Mouse (Mus musculus): ENCODE results near the gene Phactr2. TPM values are rescaled to one million over a fixed set of nuclear protein-coding genes. Genes with fewer than 3 reads are reported as not detected.

The Phactr2 gene
- total RNA-seq, 2 experiments from 2014 or later = 4.8 to 10.1 TPM

DNA sequence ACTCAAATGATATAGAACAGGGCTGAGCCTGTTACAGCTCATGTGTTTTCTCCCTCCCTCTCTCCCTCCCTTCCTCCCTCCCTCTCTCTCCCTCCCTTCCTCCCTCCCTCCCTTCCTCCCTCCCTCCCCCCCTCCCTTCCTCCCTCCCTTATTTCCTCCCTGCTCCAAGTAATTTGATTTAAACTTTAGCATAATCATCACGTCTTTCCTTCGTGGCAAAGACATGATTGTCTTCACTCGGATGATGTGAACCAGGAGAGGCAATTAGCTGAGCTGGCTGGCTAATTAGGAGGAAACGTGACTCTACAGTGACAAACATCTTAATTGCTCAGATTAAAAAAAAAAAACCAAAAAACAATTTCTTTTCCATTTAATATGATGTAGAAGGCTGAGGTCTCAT lies 55.0 kb downstream of the Phactr2 start:
- no peak for ATAC-seq (replicated peaks; ENCODE audit: low FRiP score, low TSS enrichment, poor library complexity, severe bottlenecking)

DNA sequence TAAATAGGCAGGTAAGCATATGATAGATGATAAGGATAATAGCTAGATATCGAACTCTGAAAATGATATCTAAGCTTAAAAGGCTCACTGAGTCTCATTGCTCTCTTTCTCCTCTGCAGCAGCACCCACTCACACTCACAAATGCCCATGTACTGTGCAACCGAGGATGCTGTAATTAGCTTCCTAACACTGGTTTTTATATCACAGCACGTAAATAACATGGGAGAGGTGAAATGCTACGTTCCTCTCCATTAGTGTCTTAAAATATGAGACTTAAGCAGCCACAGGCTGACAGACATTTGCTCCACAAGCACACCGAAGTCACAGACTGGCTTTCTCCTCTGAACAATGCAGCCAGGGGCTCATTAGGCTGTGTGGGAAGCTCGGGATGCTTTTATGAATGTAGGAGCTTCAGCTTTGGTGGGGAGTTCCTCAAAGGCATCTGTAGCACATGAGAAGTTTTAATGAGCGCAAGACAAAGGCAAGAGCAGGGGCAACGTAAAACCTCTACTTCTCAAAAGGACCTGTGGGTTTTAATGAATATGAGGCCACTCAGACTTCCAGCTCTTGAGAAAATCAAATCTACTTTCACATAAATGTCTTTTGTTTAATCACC lies 58.6 kb downstream of the Phactr2 start:
- ATAC-seq (replicated peaks; ENCODE audit: low FRiP score, low TSS enrichment, poor library complexity, severe bottlenecking) = no peak

DNA sequence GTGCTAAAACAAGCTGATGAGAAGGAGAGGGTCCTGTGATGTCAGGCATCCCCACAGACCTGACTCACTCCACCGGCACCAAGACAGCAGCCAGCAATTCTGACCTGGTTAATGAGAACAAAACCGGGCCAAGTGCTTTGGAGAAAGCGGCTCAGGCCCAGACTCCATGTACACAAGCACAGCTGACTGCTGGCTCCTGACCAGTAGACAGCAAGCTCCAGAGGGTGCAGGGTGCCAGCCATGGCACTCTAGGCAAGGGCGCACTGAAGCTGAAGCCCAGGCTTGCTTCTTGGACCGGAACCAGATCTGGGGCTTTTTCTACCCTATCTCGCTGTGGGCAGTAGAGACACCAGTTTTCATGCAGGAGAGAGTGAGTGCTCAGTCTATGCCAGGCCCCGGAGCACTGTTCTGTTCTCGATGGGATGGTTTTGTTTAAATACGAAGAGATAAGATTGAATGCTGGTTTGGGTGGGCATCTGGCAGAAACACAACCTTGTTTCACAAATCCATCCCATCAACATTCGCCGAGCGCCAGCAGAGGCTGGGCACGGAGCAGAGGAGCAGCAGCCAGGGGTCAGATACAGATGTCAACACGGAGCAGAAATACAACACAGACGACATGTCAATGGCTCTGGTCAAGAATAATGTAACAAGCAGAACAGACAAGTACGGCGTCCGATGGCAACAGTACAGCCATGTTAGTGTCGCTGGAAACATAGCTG lies 61.8 kb downstream of the Phactr2 start:
- no peak for ATAC-seq (replicated peaks; ENCODE audit: low FRiP score, low TSS enrichment, poor library complexity, severe bottlenecking)

DNA sequence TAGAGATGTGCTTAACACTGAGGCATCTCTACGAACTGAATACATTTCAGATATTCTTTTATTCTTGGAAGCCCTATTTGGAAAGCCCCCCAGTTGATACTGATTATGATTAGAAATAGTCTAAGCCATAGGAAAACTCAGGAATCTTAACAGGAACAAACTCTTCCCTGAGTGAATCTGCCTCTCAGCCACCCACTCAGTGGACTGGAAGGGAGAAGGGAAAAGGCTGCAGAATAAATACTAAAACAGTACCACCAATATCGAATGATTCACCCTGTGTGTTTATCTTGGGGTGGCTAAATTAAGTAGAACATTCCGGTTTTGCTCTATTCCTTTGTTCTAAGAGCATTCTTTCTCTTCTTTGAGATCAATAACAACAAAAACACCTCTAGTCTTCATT lies 63.2 kb downstream of the Phactr2 start:
- no peak for ATAC-seq (replicated peaks; ENCODE audit: low FRiP score, low TSS enrichment, poor library complexity, severe bottlenecking)

DNA sequence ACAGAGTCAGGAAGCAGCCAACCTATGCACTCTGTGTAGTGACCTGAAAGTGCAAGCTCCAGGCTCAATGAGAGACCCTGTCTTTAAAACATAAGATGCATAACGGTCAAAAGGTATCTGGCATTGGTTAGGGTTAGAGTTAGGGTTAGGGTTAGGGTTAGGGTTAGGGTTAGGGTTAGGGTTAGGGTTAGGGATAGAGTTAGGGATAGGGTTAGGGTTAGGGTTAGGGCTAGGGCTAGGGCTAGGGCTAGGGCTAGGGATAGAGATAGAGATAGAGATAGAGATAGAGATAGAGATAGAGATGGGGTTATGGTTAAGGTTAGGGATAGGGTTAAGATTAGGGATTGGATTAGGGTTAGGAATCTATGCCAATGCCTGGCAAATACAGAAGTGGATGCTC lies 72.2 kb downstream of the Phactr2 start:
- no peak for ATAC-seq (replicated peaks; ENCODE audit: low FRiP score, low TSS enrichment, poor library complexity, severe bottlenecking)

DNA sequence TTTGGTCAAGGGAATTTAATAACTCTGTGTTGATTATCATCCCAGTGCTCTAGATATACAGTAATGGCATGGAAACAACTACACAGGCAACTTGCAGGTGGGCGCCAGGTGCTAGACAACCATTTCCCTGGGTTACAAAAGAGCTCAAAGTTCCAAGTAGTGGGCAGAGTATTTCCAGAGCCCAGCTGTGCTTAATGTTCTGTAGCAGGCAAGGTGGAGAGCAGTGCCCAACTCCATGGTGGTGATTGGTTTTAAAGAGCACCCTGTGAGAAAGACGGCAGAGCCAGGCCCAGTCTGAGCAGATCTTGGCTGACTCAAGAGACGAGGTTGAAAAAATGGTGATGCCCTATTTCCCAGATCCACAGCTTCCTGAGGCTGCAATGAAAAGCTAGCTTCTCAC lies 78.5 kb downstream of the Phactr2 start:
- ATAC-seq (replicated peaks; ENCODE audit: low FRiP score, low TSS enrichment, poor library complexity, severe bottlenecking) = no peak

DNA sequence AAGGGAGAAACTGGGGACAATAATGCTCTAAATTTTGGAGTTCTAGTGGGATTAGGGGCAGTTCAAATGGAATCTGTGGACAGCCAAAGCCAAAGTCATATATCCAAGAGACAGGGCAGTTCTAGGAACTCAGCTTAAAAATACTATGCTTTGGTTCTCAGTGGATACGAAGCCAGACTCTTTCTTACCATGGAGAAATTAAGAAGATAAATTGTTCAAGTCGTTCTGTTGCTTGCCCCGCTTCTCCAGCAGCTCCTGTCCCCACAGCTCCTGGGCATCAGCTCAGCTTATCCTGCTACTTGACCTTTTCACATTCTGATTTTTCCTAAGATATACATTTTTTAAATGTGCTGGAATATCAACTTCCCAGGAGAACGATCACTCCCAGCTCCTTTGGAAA lies 80.2 kb downstream of the Phactr2 start:
- ATAC-seq (replicated peaks; ENCODE audit: low FRiP score, low TSS enrichment, poor library complexity, severe bottlenecking) = no peak

DNA sequence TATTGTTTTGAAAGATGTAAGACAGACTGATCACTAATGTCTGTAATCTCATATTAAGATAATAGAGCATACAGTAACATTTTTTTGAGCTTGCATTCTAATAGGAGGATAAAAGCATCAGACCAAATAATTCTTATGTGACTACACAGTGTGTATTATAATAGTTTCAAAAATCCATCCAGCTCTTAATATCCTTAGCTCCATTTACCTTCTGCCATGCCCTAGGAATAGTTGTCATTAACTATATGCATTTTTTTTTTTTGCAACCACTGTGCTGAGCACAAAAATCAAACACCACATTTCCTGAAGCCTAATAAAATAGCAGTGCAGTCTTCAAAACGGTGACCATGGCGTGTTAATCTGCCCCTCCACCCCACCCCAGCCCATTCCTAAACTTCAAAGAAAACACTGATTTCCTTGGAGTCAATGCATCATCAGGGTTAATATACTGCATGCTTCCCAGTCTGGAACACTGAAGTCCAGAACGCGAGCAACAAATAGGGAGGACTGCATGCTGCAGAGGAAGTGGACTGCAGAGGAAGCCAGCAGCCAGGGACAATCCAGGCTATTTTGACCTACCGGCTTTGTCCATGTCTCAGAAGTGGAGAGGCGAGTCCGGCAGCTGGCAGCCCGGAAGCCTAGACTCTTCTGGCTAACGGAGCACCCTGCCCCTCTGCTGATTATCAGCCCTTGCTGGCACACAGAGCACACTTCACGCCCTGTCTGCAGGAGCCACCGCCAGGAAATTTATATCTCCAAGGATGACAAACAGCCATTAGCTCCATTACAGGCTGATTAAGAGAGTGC lies 85.9 kb downstream of the Phactr2 start:
- peak; percentile 99 for ATAC-seq (replicated peaks; ENCODE audit: low FRiP score, low TSS enrichment, poor library complexity, severe bottlenecking)

DNA sequence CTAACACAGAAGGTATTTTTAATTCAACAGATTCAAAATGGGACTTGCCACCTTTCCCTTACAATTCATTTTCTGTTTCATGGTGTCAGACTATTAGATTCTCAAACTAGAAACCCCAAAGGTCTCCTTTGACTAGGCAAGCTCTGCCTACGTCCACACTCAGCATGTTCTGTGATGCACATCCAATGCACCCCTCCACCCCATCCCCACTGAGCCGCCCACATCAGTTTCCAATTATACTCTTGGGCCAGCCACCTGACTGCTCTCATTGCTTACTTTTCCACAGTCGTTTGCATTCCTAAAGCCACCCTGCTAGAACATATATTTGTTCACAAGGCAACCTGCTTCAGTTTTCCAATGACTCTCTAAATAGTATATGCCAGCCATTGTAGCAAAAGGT lies 89.3 kb downstream of the Phactr2 start:
- ATAC-seq (replicated peaks; ENCODE audit: low FRiP score, low TSS enrichment, poor library complexity, severe bottlenecking) = no peak

DNA sequence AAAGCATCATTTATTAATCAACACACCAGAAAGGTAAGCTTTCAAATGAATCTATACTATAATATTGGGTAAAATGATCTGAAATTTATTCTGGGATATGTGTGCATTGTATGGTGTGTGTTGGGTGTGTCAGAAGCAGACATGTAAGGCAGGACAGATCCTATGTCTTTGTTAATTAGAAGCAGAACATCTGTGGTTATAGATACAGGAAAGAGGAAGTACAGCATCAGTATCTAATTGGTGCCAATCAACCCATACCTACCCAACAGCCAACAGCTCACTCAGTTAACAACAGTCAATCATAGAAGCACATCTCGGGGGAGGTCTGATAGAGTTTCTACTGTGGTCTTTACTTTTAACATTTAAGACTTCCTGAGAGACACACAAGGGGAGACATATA lies 96.3 kb downstream of the Phactr2 start:
- ATAC-seq (replicated peaks; ENCODE audit: low FRiP score, low TSS enrichment, poor library complexity, severe bottlenecking) = peak; percentile 50

DNA sequence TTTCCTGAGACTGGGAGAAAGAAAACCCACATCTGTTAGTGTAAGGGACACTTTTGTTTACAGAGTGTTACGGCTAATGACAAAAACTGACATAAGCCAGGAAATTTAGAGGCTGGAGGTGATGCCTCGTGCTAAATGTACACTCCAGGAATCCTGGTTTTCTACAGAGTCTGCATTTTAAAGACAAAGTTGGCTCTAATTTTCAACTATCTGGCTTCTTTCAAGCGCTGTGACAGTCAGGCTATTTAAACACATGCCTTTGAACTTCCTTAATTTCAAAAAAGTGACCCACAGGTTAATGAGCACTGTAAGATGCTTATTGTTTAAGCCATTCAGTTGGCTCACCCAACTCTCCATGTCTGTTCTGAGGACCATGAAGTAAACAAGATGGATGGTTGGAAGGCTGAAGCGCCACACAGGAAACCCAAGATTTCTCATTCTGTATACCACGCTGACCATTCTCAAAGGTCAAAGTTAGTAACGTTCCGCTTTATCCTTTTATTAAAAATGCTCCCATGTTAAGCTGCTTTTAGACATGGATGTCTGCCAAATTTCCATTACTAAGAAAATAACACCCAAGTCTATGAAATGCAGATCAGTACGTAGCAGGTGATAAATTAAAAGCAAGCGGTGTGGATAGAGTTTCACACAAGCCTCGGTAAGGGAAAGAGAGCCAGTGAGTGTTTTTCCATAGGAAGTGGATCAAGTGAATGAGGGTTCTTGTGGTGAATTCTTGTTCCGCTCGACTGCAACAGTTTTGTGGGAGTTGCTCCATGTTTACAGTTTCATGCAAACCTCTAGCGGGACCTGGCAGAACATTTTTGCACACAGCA lies 97.6 kb downstream of the Phactr2 start:
- ATAC-seq (replicated peaks; ENCODE audit: low FRiP score, low TSS enrichment, poor library complexity, severe bottlenecking) = no peak

DNA sequence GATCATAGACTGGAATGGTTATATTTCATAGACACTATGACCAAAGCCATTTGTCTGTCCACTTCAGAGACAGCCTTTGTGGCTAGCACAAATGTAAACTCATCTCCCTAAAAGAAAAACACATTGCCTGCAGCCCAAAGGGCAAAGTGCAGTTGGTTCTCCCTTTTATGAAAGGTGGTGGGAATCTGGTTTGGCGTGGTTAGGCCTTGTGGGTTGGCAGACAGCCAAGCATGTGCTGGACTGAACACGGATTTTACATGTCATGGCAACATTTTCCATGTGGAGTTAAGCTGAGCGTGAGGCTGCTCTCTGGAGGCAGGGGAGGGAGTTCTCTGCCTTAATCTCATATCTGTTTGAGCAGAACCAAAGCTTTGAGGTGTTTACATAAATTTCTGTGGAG lies 98.4 kb downstream of the Phactr2 start:
- ATAC-seq (replicated peaks; ENCODE audit: low FRiP score, low TSS enrichment, poor library complexity, severe bottlenecking) = no peak

DNA sequence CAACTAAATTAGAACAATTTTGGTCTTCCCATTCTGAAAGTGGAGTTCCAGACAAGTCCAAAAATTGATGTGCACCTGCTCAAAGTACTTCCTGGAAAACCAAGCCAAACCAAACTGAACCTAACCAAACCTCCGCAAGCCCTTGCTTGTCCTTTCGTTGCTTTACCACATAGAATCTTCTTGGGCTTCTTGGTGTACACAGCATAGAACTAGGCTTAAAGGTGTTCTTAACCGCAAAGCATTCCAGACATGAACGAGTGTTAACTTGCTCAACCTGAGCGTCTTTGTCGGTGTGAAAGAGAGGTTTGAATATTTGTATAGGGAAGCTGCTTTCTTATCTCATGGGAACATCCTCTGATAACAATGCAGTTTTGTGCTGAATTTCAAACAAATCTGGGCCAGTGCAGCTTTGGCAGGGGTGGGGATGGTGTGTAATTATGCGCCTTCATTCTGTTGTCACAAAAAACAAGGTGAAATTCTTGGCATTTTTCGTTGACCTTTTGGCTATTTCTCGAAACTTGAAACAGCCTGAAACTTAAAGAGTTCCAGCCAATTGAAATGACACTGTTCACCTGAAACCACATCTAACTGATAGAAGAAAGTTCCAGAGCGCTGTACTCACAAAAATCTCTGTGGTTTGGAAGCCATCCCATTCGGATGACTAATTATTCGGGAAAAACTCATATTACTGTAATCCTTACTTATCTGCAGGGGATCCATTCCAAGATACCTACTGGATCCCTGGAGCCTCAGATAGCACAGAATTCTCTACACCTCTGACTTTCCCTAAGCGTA lies 104.4 kb downstream of the Phactr2 start:
- ATAC-seq (replicated peaks; ENCODE audit: low FRiP score, low TSS enrichment, poor library complexity, severe bottlenecking) = no peak

DNA sequence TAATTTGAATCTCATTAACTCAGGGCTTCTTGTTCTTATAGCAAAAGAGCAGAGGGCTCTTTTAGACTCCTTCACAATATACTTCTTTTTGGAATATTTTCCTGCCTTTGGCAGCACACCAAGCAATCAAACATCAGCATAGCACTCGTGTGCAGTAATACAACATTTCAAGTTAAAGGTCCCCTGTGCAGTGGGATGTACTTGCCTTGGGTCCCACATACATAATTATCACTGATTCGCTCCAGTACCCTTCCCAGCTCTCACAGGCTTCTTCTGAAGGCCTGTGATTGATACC lies 110.0 kb downstream of the Phactr2 start:
- no peak for ATAC-seq (replicated peaks; ENCODE audit: low FRiP score, low TSS enrichment, poor library complexity, severe bottlenecking)

DNA sequence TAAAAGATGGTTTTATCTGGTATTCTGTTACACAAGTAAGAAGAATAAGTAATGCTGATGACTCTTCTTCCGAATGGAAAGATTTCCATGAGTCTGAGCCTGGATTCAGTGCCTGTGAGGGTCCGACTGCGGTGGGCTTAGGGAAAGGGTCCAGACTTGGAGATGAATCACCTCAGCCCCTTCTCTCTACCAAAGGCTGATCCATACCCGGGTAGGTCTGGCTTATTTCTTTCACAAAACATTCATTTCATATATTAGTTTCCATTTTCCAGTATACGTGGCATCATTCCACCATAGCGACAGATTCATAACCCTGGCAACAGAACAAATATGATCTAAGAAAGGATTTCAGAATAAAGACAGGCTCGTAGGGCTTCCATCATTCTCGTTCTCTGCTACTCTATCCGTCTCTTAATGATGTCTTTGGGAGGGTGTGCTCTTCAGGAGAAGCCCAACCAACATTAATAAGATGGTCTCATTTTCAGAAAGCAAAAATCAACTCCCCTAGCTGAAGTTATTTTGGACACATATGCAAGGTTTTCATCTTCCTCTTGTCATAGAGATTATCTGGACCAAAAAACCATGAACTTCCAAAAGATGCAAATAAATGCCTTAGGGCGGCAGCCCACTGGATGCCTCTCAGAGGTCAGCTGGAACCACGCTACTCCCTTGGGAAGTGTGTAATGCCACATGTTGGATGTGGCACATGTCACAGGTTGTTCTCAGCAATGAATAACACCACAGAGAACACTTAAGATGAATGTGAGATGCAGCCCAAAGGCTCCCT lies 110.5 kb downstream of the Phactr2 start:
- ATAC-seq (replicated peaks; ENCODE audit: low FRiP score, low TSS enrichment, poor library complexity, severe bottlenecking) = no peak

DNA sequence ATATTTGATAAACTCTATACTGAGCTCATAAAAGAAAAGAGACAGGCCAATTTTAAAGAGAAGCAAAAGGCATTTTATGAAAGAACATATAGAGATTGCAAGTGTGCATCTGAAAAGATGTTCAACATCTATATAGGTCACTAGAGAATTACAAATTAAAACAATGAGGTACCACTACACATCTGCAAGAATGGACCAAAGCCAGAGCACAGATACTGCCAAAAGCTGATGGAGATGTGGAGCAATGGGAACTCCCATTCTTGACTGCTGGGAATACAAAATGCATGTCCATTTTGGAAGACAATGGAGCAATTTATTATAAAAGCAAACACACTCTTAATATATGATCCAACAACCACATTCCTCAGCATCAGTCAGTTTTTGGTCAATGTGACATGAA lies 113.3 kb downstream of the Phactr2 start:
- no peak for ATAC-seq (replicated peaks; ENCODE audit: low FRiP score, low TSS enrichment, poor library complexity, severe bottlenecking)

DNA sequence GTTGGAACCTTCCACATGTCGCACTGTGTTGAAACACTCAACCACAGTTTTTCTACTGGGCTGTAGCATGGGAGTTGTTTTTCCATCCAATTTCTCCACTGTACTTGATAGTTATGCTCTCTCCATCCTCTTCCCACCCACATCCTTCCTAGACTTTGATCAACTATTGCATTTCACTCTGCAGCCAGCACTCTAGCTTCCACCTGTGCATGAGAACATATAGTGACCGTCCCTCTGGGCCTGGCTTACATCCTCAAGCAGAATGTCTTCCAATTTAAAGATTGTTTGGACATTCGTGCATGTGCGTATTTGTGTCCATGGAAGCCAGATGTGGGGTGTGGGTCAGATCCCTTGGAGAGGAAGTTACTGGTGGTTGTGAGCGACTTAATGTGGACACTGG lies 114.4 kb downstream of the Phactr2 start:
- ATAC-seq (replicated peaks; ENCODE audit: low FRiP score, low TSS enrichment, poor library complexity, severe bottlenecking) = no peak

DNA sequence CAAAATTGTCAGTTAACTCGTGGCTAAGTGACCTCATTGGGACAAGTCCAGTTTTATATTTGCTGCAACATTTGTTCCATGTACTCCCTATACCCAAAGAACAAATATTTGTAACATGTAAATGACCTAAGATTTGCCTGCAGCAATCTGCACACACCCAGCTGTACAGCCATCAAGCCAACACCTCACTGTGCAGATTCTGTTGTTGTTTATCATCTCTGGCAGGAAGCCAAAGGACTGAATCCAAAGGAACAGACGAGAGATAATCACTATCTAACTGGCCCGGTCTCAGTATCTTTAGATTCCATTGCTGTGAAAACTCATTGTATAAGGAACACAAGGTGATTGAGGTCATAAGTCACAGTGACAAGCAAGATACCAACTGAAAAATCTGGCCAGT lies 115.5 kb downstream of the Phactr2 start:
- ATAC-seq (replicated peaks; ENCODE audit: low FRiP score, low TSS enrichment, poor library complexity, severe bottlenecking) = peak; percentile 67

Data from megakaryocyte-erythroid progenitor cell, adult 5-6 weeks (primary cell).